Mouse (Mus musculus): ENCODE data around the gene Gm49359.
"Not testable (repeated sequence)": the region's sequence is repeated elsewhere in the genome, so short reads cannot be mapped to it uniquely, and the experiment has no call there.

Gm49359 gene

DNA sequence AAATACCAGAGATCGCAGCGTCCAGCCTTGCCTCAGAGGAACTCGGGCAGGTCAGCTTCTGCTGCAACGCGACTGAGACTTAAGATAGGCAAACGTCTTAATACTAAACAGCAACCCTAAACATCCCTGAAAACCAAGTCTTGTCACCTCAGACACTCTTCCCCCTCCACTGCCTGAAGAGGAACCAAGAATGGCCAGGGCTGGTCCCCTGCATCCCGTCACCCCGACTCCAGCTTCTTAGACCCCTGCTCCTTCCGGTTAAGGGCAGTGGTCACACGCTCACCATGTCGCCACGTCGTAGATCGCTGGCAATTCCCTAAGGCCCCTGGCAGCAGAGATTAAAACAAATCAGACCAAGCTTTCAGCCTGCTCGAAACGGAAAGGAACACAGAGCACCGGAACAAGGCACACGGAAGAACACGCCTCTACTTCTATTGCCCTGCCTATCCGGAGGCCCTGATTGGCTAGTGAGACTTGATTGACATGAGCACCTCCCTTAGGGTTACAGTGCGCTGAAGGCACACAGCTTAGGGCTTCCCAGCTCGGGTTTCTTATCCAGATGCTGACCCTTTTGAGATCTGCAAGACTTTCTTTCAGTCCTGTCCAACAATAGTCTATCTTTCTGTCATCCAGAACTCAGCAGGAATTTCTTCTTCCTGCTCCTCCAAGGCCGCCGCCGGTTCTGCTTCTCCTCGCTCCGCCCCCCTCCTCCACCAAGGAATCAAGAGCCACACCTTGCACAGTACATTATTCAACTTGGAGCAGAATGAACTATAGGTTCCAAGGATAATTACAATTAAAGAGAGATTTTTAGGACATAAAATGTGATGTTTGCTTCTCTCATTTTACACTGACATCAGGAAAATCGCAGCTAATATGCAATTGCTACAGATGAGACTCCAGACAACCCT lies at the start of gene Gm49359:
Gene Gm49359, minus strand, starts transcription at position 409 of the 911 bp plus-strand sequence.
- peak; percentile 95 for DNase-seq

GRCm38 (mm10) chr13:62510641-62511420 lies 44.2 kb upstream of the Gm49359 start:
- not testable (repeated sequence) for DNase-seq

- peak; percentile 43 for DNase-seq
Observed at GRCm38 (mm10) chr13:62472661-62473060, 6.0 kb upstream of the Gm49359 start.

GRCm38 (mm10) chr13:62469947-62470346 lies 3.3 kb upstream of the Gm49359 start:
- peak; percentile 41 for DNase-seq
